Mouse (Mus musculus): Measurements from ENCODE around the gene Slc6a6. TPM values are rescaled to one million over a fixed set of nuclear protein-coding genes. Genes with fewer than 3 reads are reported as not detected.

Slc6a6 gene
- total RNA-seq, 1 experiment from 2014 or later, result 36.7 TPM

DNA sequence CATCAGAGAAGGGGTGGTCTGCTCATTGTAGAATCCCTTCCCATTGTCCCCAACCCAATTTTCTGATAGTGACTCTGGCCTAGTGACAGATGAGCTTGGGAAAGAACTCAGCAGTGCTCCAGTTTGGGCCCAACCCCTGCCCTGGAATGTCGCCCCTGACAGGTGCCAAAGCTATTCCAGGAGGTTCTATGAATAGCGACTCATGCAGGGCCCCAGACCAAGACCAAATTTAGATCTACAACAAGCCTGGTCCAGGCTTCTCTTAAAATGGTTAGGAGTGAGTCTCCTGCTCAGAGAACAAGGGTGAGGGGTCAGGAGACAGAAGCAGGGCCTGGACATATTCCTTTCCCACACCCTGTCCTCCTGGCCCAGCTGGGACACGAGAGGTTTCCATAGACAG is 101.2 kb downstream of the Slc6a6 start:
- no peak for ATAC-seq (replicated peaks in 1 of 2; ENCODE audit: insufficient read depth in 1 of 2, low FRiP score in 2 of 2, low TSS enrichment in 1 of 2, low read depth in 1 of 2, poor library complexity in 2 of 2, severe bottlenecking in 2 of 2)

DNA sequence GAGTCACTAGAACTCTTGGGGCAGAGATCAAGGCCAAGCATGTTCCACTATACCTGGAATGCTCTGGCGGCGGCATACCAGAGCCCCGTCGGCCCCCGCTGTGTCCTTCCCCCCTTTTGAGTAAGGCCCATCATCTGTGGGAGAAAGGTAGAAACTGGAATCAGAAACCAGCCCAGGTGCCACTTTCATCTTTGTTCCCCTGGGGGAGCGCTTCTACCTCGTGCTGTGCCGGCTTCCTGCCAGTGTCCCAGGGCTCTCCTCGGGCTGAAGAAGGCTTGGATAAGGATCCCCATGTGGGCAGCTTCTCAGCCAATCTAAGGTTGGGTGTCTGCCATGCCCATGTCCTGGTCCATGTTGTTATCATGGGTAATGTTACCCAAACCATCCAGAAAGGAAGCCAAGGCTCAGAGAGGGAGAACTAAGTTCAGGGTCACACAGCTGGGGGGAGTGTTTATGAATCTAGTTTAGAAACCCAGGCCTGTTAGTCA is 104.5 kb downstream of the Slc6a6 start:
- no peak for ATAC-seq (replicated peaks in 1 of 2; ENCODE audit: insufficient read depth in 1 of 2, low FRiP score in 2 of 2, low TSS enrichment in 1 of 2, low read depth in 1 of 2, poor library complexity in 2 of 2, severe bottlenecking in 2 of 2)

- ATAC-seq (replicated peaks in 1 of 2; ENCODE audit: insufficient read depth in 1 of 2, low FRiP score in 2 of 2, low TSS enrichment in 1 of 2, low read depth in 1 of 2, poor library complexity in 2 of 2, severe bottlenecking in 2 of 2), result no peak
These were observed 111.8 kb downstream of the Slc6a6 start for GRCm38 (mm10) chr6:91795640-91796039.

- ATAC-seq (replicated peaks in 1 of 2; ENCODE audit: insufficient read depth in 1 of 2, low FRiP score in 2 of 2, low TSS enrichment in 1 of 2, low read depth in 1 of 2, poor library complexity in 2 of 2, severe bottlenecking in 2 of 2), result no peak
These were observed 112.2 kb downstream of the Slc6a6 start for GRCm38 (mm10) chr6:91796064-91796463.

GRCm38 (mm10) chr6:91796736-91797135 is 112.9 kb downstream of the Slc6a6 start:
- no peak for ATAC-seq (replicated peaks in 1 of 2; ENCODE audit: insufficient read depth in 1 of 2, low FRiP score in 2 of 2, low TSS enrichment in 1 of 2, low read depth in 1 of 2, poor library complexity in 2 of 2, severe bottlenecking in 2 of 2)

- ATAC-seq (replicated peaks in 1 of 2; ENCODE audit: insufficient read depth in 1 of 2, low FRiP score in 2 of 2, low TSS enrichment in 1 of 2, low read depth in 1 of 2, poor library complexity in 2 of 2, severe bottlenecking in 2 of 2), result no peak
These were observed 114.6 kb downstream of the Slc6a6 start for GRCm38 (mm10) chr6:91798496-91798895.

DNA sequence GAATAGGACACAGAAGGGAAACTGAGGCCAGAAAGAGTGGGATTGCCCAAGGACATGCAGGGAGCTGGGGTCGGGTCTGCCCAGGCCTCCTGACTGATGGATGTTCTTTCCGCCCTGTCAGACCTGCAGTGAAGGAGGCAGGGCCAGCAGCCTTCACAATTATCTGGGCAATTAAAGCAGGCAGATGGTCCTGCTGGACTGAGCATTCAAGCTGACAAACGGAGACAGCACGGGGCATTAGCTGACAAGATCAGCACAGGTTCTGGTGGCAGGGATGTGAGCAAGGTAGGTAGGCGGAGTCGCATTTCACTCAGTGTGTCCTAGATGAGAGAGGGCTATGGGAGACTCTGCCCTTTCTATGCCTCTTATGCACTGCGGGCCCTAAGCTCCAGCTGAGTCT is 120.3 kb downstream of the Slc6a6 start:
- no peak for ATAC-seq (replicated peaks in 1 of 2; ENCODE audit: insufficient read depth in 1 of 2, low FRiP score in 2 of 2, low TSS enrichment in 1 of 2, low read depth in 1 of 2, poor library complexity in 2 of 2, severe bottlenecking in 2 of 2)

GRCm38 (mm10) chr6:91807169-91807568 is 123.3 kb downstream of the Slc6a6 start:
- ATAC-seq (replicated peaks in 1 of 2; ENCODE audit: insufficient read depth in 1 of 2, low FRiP score in 2 of 2, low TSS enrichment in 1 of 2, low read depth in 1 of 2, poor library complexity in 2 of 2, severe bottlenecking in 2 of 2), result no peak

- ATAC-seq (replicated peaks in 1 of 2; ENCODE audit: insufficient read depth in 1 of 2, low FRiP score in 2 of 2, low TSS enrichment in 1 of 2, low read depth in 1 of 2, poor library complexity in 2 of 2, severe bottlenecking in 2 of 2), result peak in 1 of 2 experiments; percentile 57; a peak in 2 of 4 replicates
These were observed 124.2 kb downstream of the Slc6a6 start for GRCm38 (mm10) chr6:91808022-91808421.

Other genes with a start within 250 kb of the Slc6a6 start
- gene Chchd4, start 210.5 kb upstream of the Slc6a6 start, total RNA-seq (2017), result 14.4 and 20.3 TPM in 2 replicates
- gene Tmem43, start 210.3 kb upstream of the Slc6a6 start, total RNA-seq (2017), result 53.8 and 62.5 TPM in 2 replicates
- 108 and 122 TPM in 2 replicates for gene Xpc, start 168.2 kb upstream of the Slc6a6 start, total RNA-seq (2017)
- 418 and 477 TPM in 2 replicates for gene Lsm3, start 168.1 kb upstream of the Slc6a6 start, total RNA-seq (2017)
- gene Grip2, start 143.2 kb downstream of the Slc6a6 start, total RNA-seq (2017), result not detected in 2 replicates
- gene Ccdc174, start 194.0 kb downstream of the Slc6a6 start, total RNA-seq (2017), result 71.7 and 104 TPM in 2 replicates
- gene 4930590J08Rik, start 218.8 kb downstream of the Slc6a6 start, total RNA-seq (2017), result 0.74 and 2.0 TPM in 2 replicates

Data from hematopoietic stem cell, adult 5-6 weeks (primary cell).